Mouse (Mus musculus): ENCODE measurements around the gene Tnfrsf19. TPM values are rescaled to one million over a fixed set of nuclear protein-coding genes. Genes with fewer than 3 reads are reported as not detected.

Tnfrsf19 gene
- polyA plus RNA-seq, 1 experiment from 2014 or later: 95.3 TPM

DNA sequence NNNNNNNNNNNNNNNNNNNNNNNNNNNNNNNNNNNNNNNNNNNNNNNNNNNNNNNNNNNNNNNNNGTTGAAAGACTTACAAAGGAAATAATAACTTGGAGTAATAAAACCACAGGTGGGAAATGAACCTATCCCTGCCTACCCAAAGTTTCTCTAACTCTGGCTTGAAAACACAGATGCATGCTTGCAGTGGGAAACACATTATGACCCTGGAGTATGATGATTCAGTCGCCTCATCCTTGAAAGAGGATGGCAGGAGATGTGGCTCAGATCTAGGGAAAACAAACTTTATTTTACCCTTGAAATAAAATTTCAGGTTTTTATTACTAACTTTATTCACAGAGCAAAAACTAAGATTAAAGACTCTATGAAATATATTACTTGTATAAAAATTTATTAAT, 26.4 kb downstream of the Tnfrsf19 start:
- Histone ChIP-seq H3K27ac (no peak overlapping the region), H3K4me1 (peaks cover 16% of the 10 kb centered on the region), H3K4me3 (no peak overlapping the region), H3K27me3 (no peaks in the 10 kb centered on the region), H3K36me3 (peaks cover 41% of the 10 kb centered on the region), H3K4me2 (no peak overlapping the region), H3K9me3 (no peaks in the 10 kb centered on the region), H3K9ac (no peak overlapping the region)
- 93% methylated on average over 1 of the region's 1 CpGs for WGBS
- ATAC-seq (ENCODE audit: insufficient number of reproducible peaks, insufficient read depth, low FRiP score, low TSS enrichment, low read depth): no peak

DNA sequence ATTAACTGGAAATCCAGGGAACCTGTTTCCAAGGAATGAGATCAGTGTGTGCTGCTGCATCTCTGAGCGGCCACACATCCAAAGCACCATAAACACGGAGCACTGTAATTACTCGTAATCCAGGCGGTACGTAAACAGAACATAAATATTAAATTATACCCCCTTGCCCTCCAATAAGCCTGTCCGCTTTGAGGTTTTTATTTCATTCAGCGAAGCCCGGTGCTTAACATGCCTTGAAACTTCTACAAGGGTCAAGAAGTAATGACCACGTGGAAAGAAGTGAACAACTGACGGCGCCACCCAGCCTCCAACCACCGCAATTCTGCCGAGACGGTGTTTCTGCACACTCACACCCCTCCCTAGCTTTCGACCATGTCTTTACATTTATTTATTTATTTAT, 31.7 kb downstream of the Tnfrsf19 start:
- Histone ChIP-seq H3K4me3 (no peak overlapping the region), H3K4me1 (peaks cover 40% of the 10 kb centered on the region), H3K9me3 (no peaks in the 10 kb centered on the region), H3K4me2 (no peak overlapping the region), H3K27ac (no peak overlapping the region), H3K27me3 (no peaks in the 10 kb centered on the region), H3K9ac (no peak overlapping the region), H3K36me3 (peaks cover 2% of the 10 kb centered on the region; the same call in 1 of the 2 replicates)
- 57% methylated on average over 15 of the region's 15 CpGs for WGBS
- no peak for ATAC-seq (ENCODE audit: insufficient number of reproducible peaks, insufficient read depth, low FRiP score, low TSS enrichment, low read depth)

DNA sequence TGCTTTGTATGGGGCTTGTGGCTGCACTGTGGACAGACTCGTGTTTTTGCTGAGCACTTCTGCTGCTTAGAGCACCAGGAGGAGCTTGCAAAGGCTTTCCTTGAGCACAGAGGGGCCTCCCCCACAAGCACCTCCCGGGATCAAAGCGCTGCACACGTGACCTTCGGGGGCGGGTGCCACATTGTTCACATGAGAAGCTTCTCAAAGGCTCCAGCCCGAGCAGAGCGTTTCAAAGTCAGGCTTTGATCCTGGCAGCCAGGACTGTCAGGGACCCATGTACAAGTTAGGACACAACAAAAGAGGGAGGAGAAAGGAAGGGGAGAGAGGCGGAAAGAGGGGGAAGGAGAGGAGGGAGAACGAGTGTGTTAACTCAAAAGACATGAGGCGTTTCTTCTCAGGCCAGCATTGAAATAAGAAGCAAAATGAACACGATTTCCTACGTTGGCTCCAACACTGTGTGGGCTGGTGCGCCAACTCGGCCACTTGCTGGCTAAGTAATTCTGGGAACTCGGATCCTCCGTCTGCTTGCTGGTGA, 33.8 kb downstream of the Tnfrsf19 start:
- Histone ChIP-seq H3K4me1 (peaks cover 31% of the 10 kb centered on the region), H3K9me3 (no peaks in the 10 kb centered on the region), H3K27me3 (no peaks in the 10 kb centered on the region), H3K4me2 (peak overlapping the region; percentile 53), H3K36me3 (no peaks in the 10 kb centered on the region), H3K9ac (peak overlapping the region; percentile 57; the same call in 1 of the 2 replicates), H3K4me3 (peak overlapping the region; percentile 22), H3K27ac (peak overlapping the region; percentile 65)
- WGBS: 2% methylated on average over 17 of the region's 17 CpGs
- ATAC-seq (ENCODE audit: insufficient number of reproducible peaks, insufficient read depth, low FRiP score, low TSS enrichment, low read depth): peak; percentile 75

DNA sequence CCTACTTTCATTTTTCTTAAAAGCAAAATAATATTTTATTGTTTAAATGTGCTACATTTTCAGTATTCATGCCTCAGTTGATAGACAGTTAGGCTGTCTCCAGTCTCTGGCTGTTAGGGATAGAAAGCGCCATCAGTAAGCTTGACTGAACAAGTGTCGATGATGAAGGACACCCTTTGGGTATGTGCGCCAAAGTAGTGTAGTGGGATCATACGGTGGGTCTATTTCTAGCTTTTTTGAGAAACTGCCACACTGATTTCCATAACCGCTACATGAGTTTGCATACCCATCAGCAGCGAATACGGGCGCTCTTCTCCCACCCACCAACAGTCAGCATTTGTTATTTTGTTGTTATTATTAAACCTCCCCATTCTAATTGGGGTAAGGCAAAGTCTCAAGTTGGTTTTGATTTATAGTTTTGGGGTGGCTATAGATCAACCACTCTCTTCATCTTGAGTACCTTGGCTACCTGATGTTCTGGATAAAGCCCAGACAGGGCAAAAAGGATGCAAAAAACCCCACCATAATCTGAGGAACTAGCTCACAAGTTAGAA, 34.6 kb downstream of the Tnfrsf19 start:
- Histone ChIP-seq H3K4me3 (no peak overlapping the region), H3K9ac (no peak overlapping the region), H3K36me3 (no peaks in the 10 kb centered on the region), H3K4me1 (peaks cover 24% of the 10 kb centered on the region), H3K27me3 (no peaks in the 10 kb centered on the region), H3K27ac (peak overlapping the region; percentile 65; the same call in 1 of the 2 replicates), H3K4me2 (no peak overlapping the region), H3K9me3 (no peaks in the 10 kb centered on the region)
- no peak for ATAC-seq (ENCODE audit: insufficient number of reproducible peaks, insufficient read depth, low FRiP score, low TSS enrichment, low read depth)
- 87% methylated on average over 8 of the region's 8 CpGs for WGBS

DNA sequence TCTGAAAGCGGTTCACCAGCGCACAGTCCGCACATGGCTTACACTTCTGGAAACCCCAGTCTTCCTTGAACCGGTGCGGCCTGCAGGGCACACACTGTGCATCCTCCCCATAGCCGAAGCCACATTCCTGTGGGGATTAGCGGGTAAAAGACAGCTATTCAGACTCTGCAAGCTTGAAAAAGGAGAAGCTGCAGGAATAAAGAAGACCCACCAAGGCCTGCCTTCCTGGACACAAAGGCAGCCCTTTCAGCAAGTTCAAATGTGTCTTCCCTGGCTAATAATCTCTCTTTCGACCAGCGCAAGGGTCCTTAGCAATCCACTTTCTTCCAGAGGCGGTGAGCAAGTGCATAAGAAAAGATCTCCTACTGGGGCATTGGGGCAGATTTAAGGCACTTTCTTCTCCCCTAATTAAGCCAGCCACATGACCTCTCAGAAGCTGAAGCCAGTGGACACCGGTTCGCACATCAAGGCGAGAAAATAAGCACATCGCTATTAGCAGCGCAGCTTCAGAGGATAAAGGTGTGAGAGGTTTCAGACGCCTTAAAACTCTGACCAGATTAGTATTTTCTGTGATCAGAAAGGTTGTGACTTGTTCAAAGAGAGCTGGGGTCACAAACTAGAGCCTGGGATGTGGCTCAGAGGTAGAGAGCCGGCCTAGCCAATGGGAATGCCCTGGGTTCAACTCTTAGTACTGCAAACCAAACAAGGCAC, 41.0 kb downstream of the Tnfrsf19 start:
- Histone ChIP-seq H3K9ac (no peak overlapping the region), H3K27ac (peak overlapping the region; percentile 48)
- 27% methylated on average over 17 of the region's 17 CpGs for WGBS

DNA sequence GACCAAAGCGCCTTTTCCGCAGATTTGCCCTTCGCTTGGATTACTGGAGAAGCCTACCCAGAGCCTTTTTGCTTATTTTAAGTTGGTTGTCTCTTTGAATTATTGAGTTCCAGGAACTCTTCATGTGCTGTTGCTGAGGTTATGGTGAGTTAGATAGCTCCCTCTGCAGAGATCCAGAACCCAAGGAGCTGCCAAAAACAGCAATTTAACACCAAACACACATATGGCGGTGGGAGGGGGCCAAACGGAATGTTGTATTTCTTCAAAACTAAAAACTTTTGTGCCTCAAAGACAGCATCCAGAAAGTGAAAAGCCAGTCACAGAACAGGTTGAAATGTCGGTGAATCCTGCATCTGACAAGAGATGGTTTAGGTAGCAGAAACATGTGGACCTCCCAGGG, 42.6 kb downstream of the Tnfrsf19 start:
- ATAC-seq (ENCODE audit: insufficient number of reproducible peaks, insufficient read depth, low FRiP score, low TSS enrichment, low read depth): no peak
- Histone ChIP-seq H3K9me3 (no peaks in the 10 kb centered on the region), H3K27ac (0 out of 2 replicates have a peak overlapping the region, but pooled peaks have one; percentile 4), H3K4me1 (peaks cover 23% of the 10 kb centered on the region), H3K4me3 (no peak overlapping the region), H3K9ac (no peak overlapping the region), H3K36me3 (no peaks in the 10 kb centered on the region), H3K27me3 (no peaks in the 10 kb centered on the region), H3K4me2 (no peak overlapping the region)
- WGBS: 74% methylated on average over 6 of the region's 6 CpGs

More for the DNA sequence above, 41.0 kb downstream of the Tnfrsf19 start:
- no peak overlapping the region for H3K4me3 ChIP-seq
- peaks cover 23% of the 10 kb centered on the region for H3K4me1 ChIP-seq
- H3K36me3 ChIP-seq: no peaks in the 10 kb centered on the region
- H3K4me2 ChIP-seq: no peak overlapping the region
- ATAC-seq (ENCODE audit: insufficient number of reproducible peaks, insufficient read depth, low FRiP score, low TSS enrichment, low read depth): no peak
- H3K9me3 ChIP-seq: no peaks in the 10 kb centered on the region
- H3K27me3 ChIP-seq: no peaks in the 10 kb centered on the region

DNA sequence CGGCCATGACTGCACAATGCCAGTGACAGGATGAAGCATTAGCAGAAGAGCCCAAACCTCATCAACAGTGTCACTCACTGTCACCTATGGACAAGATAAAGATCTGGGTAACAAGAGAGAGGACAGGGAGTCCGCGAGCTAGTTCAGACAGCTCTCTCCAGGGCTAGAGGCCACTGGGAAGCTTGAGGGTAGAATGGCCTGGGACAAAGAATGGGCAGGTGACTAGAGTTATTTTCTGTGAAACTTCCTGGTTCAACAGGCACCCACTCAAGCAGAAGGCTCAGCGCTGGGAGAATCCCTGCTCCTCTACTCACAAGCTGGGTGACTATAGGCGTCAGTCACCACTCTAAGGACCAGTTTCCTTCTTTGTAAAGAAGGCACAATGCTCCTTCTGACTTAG, 46.2 kb downstream of the Tnfrsf19 start:
- Histone ChIP-seq H3K36me3 (0 out of 2 replicates have a peak, but pooled peaks cover 2% of the 10 kb centered on the region), H3K4me1 (peaks cover 37% of the 10 kb centered on the region), H3K9me3 (no peaks in the 10 kb centered on the region), H3K9ac (no peak overlapping the region), H3K27ac (no peak overlapping the region), H3K27me3 (no peaks in the 10 kb centered on the region), H3K4me2 (no peak overlapping the region), H3K4me3 (no peak overlapping the region)
- ATAC-seq (ENCODE audit: insufficient number of reproducible peaks, insufficient read depth, low FRiP score, low TSS enrichment, low read depth): no peak
- 83% methylated on average over 5 of the region's 5 CpGs for WGBS

DNA sequence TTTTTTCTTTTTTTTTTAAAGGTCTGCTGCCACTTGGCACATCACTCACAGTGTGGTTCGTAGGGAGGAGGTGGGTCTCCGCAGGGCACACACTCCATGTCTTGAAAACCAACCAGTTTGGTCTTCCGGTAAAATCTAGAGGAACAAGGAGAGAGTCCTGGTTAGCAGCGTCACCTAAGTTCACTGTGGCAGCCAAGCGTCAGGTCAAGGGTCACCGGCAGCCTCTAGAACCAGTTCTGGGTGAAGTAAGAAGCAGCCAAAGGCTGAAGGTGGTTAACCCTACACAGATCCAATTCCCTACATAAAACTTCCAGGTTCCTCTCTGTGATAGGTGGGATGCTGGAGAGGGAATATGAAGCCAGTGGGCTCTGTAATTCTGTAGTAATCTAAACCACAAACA, 49.7 kb downstream of the Tnfrsf19 start:
- Histone ChIP-seq H3K4me3 (no peak overlapping the region), H3K9me3 (no peaks in the 10 kb centered on the region), H3K9ac (no peak overlapping the region), H3K36me3 (0 out of 2 replicates have a peak, but pooled peaks cover 2% of the 10 kb centered on the region), H3K27ac (no peak overlapping the region), H3K4me2 (no peak overlapping the region), H3K27me3 (no peaks in the 10 kb centered on the region), H3K4me1 (peaks cover 41% of the 10 kb centered on the region)
- 42% methylated on average over 6 of the region's 6 CpGs for WGBS
- no peak for ATAC-seq (ENCODE audit: insufficient number of reproducible peaks, insufficient read depth, low FRiP score, low TSS enrichment, low read depth)

DNA sequence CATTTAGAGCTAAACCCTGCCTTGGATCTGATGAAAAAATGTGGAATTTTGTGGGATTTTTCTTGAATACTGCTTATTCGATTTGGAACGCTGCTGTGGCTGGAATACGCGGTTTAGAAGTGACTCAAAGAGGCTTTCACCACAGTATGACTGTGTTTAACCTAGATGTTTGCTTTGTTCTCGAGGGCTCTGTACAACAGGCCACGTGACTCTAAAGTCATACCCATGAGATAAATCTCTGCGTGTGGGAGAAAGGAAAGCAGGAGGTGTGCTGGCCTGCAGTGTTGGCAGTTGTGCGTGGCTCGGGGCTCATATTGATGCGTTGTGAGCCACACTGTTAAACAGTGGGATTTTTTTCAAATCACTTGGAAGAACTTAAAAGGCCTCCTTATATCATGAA, 52.8 kb downstream of the Tnfrsf19 start:
- Histone ChIP-seq H3K36me3 (0 out of 2 replicates have a peak, but pooled peaks cover 2% of the 10 kb centered on the region), H3K27ac (peak overlapping the region; percentile 17; the same call in 1 of the 2 replicates), H3K4me3 (no peak overlapping the region), H3K9me3 (no peaks in the 10 kb centered on the region), H3K4me2 (no peak overlapping the region), H3K4me1 (peaks cover 53% of the 10 kb centered on the region), H3K9ac (no peak overlapping the region), H3K27me3 (no peaks in the 10 kb centered on the region)
- ATAC-seq (ENCODE audit: insufficient number of reproducible peaks, insufficient read depth, low FRiP score, low TSS enrichment, low read depth): no peak
- 63% methylated on average over 10 of the region's 10 CpGs for WGBS

DNA sequence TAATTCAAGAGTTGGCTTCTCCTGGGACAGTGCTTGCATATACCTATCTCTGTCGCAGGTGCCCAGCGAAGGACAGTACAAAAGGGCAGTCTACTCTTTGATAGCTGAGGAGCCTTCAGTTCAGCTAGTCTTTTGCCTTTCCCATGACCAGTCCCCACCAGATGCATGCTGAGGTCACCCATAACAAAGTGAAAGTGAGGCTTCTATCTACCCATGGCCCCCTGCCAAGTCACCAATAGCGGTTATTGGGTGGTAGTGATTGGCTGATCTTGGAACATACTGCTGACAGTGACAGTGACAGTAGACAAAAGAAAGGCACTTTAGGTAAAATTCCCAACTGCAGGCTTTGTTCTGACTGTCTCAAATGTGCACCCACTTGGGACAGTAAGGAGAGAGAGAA, 53.2 kb downstream of the Tnfrsf19 start:
- Histone ChIP-seq H3K27ac (peak overlapping the region; percentile 17; the same call in 1 of the 2 replicates), H3K4me2 (no peak overlapping the region), H3K36me3 (0 out of 2 replicates have a peak, but pooled peaks cover 2% of the 10 kb centered on the region), H3K9ac (no peak overlapping the region), H3K4me1 (peaks cover 57% of the 10 kb centered on the region), H3K9me3 (no peaks in the 10 kb centered on the region), H3K27me3 (no peaks in the 10 kb centered on the region), H3K4me3 (no peak overlapping the region)
- WGBS: 88% methylated on average over 3 of the region's 3 CpGs
- ATAC-seq (ENCODE audit: insufficient number of reproducible peaks, insufficient read depth, low FRiP score, low TSS enrichment, low read depth): no peak

DNA sequence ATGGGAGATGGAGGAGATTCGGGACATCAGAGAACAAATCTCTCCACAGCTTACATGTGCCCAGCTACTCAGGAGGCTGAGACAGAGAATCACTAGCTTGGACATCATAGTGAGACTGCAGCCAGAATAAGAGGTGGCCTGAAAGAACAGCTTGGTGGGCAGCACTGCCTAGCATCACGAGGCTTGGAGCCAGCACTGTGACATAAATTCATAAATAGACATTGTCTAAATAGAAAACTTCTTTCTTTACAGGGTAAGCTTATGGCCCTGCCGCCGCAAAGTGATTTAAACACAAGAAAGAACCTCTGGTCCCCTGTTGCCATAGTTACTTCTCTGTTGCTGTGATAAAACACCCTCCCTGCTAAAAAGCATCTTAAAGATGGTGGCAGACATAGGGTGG, 54.1 kb downstream of the Tnfrsf19 start:
- WGBS: 89% methylated on average over 4 of the region's 4 CpGs
- ATAC-seq (ENCODE audit: insufficient number of reproducible peaks, insufficient read depth, low FRiP score, low TSS enrichment, low read depth): no peak

DNA sequence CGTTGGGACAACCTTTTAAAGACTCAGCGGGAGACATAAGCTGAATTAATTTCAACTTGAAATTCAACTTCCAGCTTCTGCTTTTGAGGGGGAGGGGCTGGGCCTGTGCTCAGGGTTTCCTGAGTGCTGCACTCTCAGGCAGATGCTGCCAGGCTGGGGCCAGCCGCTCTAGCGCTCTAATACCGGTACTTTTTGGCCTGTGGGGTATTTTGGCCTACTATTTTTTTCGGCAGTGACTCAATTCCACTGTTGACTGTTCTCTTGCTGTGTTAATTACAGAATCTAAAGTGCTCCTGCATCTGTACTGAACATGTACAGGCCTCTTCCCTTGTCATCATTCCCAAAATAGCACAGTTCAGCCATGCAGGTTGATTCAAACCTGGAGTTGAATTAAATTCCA, 58.1 kb downstream of the Tnfrsf19 start:
- ATAC-seq (ENCODE audit: insufficient number of reproducible peaks, insufficient read depth, low FRiP score, low TSS enrichment, low read depth): no peak
- H3K4me3 ChIP-seq: no peak overlapping the region
- H3K36me3 ChIP-seq: no peaks in the 10 kb centered on the region
- 18% methylated on average over 6 of the region's 6 CpGs for WGBS
- peaks cover 54% of the 10 kb centered on the region for H3K4me1 ChIP-seq
- no peak overlapping the region for H3K4me2 ChIP-seq
- peak overlapping the region; percentile 52; the same call in 1 of the 2 replicates for H3K27ac ChIP-seq
- H3K27me3 ChIP-seq: no peaks in the 10 kb centered on the region
- H3K9ac ChIP-seq: no peak overlapping the region
- H3K9me3 ChIP-seq: no peaks in the 10 kb centered on the region

More for the DNA sequence above, 54.1 kb downstream of the Tnfrsf19 start:
- H3K9ac ChIP-seq: no peak overlapping the region
- peaks cover 62% of the 10 kb centered on the region for H3K4me1 ChIP-seq
- 0 out of 2 replicates have a peak, but pooled peaks cover 2% of the 10 kb centered on the region for H3K36me3 ChIP-seq
- no peak overlapping the region for H3K4me2 ChIP-seq
- H3K9me3 ChIP-seq: no peaks in the 10 kb centered on the region
- H3K4me3 ChIP-seq: no peak overlapping the region
- no peak overlapping the region for H3K27ac ChIP-seq
- H3K27me3 ChIP-seq: no peaks in the 10 kb centered on the region

Data from embryonic facial prominence, embryonic 13.5 days (tissue).